Mouse (Mus musculus) heart, embryonic 14.5 days (tissue): ENCODE results near the gene Trappc10. TPM values are rescaled to one million over a fixed set of nuclear protein-coding genes. Genes with fewer than 3 reads are reported as not detected.
A peak's percentile ranks its signal among the peaks of the same experiment; 100 is the strongest.

Experiments
- ATAC-seq: fragments of 200-750 bp; cut with Nextera tagmentation; 2 replicates; pipeline ENCODE4 v1.8.0; 2017; ENCODE audit warnings: low read depth, moderate TSS enrichment; ENCODE audit not compliant: insufficient number of reproducible peaks, insufficient read depth, low FRiP score
- H3K27ac ChIP-seq, 2 experiments: fragments of 200-500 bp in 1 of 2; fragments of 300-500 bp in 1 of 2; sonication (generic) in 1 of 2; replicated peaks in 1 of 2; 2 replicates each; pipeline ENCODE4 v1.5.1; 2012 to 2014; ENCODE audit warnings: low read depth in 2 of 2, low read length in 2 of 2, control low read depth in 1 of 2, mild to moderate bottlenecking in 1 of 2, mixed read lengths in 1 of 2; ENCODE audit not compliant: control insufficient read depth in 1 of 2, insufficient read depth in 1 of 2
- H3K27me3 ChIP-seq: fragments of 300-500 bp; sonication (generic); 2 replicates; pipeline ENCODE4 v1.6.1; 2014; ENCODE audit warnings: mild to moderate bottlenecking, low read length, control low read depth; ENCODE audit not compliant: control insufficient read depth, insufficient read depth
- H3K36me3 ChIP-seq: fragments of 300-500 bp; sonication (generic); 2 replicates; pipeline ENCODE4 v1.6.1; 2014; ENCODE audit warnings: mild to moderate bottlenecking, control low read depth, low read length, mixed read lengths; ENCODE audit not compliant: control insufficient read depth, insufficient read depth
- H3K4me1 ChIP-seq, 2 experiments: fragments of 200-500 bp in 1 of 2; fragments of 300-500 bp in 1 of 2; sonication (generic) in 1 of 2; 2 replicates each; pipeline ENCODE4 v1.6.1; 2012 to 2014; ENCODE audit warnings: low read length in 2 of 2, control low read depth in 1 of 2, mixed read lengths in 1 of 2; ENCODE audit not compliant: control insufficient read depth in 2 of 2, insufficient read depth in 2 of 2
- H3K4me2 ChIP-seq: fragments of 300-500 bp; sonication (generic); 2 replicates; pipeline ENCODE4 v1.6.1; 2014; ENCODE audit warnings: mild to moderate bottlenecking, low read length
- H3K4me3 ChIP-seq, 2 experiments: fragments of 200-500 bp in 1 of 2; fragments of 300-500 bp in 1 of 2; sonication (generic) in 1 of 2; 2 replicates each; pipeline ENCODE4 v1.5.1; 2012 to 2014; ENCODE audit warnings: low read length in 2 of 2, mild to moderate bottlenecking in 2 of 2, control low read depth in 1 of 2, low read depth in 1 of 2, moderate library complexity in 1 of 2; ENCODE audit not compliant: control insufficient read depth in 1 of 2, insufficient read depth in 1 of 2
- H3K9ac ChIP-seq: fragments of 300-500 bp; sonication (generic); 2 replicates; pipeline ENCODE4 v1.6.1; 2014; ENCODE audit warnings: mild to moderate bottlenecking, low read length
- H3K9me3 ChIP-seq: fragments of 300-500 bp; sonication (generic); 2 replicates; pipeline ENCODE4 v1.6.1; 2016; ENCODE audit warnings: low read length, control low read depth; ENCODE audit not compliant: control insufficient read depth
- WGBS: fragments of 180-500 bp; shearing (Covaris S2); extraction: QIAGEN DNeasy Blood & Tissue Kit; methylation state at CpG from one replicate; pipeline ENCODE4 v1.1.7; 2014; 5-methylcytosine and 5-hydroxymethylcytosine counted together
- polyA plus RNA-seq: library from polyadenylated mRNA; unstranded; fragments of >200 nt; fragmentation: Nextera tagmentation; extraction: Ambion mirVana; gene quantifications from 2 replicates; pipeline ENCODE4 v1.2.1, GENCODE M21; 2014

Gene Trappc10
- polyA plus RNA-seq, result 15.4 and 19.0 TPM in 2 replicates

DNA sequence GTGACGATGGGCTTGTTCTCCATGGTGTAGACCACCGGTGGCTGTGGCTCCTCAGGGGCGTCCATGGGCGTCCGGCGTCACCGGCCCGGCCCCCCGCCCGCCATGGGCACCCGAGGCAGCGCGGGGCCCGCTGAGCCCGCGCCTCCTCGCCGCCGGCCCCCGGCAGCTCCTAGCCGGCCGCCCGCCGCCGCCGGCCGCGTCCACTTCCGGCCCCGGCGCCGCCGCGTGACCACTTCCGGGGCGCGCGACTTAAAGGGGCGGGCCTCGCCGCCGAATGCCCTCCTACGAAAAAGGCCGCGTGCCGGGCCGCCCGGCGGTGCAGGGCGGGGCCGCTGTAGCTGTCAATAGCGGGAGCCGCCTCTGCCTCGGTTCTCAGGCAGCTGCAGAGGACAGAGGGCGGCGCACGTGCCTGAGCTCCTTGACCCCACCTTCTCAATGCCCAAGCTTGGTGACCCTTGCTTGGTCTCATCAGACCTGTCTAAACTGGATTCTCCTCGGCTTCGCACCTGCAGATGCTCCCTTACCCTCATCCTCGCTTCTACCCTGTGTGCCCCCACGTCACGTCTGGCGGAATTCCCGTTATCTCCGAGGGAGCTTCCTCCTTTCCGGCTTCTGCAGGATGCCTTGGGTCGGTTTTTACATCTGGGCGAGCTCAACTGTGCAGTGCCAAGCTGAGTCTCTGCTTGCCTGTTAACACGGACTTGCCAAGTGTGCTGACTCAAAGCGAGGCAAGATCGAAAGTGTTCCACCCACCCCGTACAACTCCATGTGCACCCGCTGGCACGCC is at the start of gene Trappc10:
Gene Trappc10, minus strand, starts transcription at position 204 of the 787 bp plus-strand sequence.
- Histone ChIP-seq H3K4me3 (peak within 1 kb of the TSS; percentile 70 to 78), H3K4me2 (peak within 1 kb of the TSS; percentile 97), H3K27me3 (no peaks in the 10 kb centered on the region), H3K9me3 (no peaks in the 10 kb centered on the region), H3K4me1 (peaks cover 8 to 14% of the 10 kb centered on the region in 2 experiments), H3K27ac (peak within 1 kb of the TSS; percentile 0 to 64; a peak in 2 of 4 replicates), H3K9ac (peak within 1 kb of the TSS; percentile 80), H3K36me3 (no peaks in the 10 kb centered on the region)
- peak; percentile 90 for ATAC-seq
- WGBS, result under 1% methylated on average over 49 of the region's 74 CpGs

DNA sequence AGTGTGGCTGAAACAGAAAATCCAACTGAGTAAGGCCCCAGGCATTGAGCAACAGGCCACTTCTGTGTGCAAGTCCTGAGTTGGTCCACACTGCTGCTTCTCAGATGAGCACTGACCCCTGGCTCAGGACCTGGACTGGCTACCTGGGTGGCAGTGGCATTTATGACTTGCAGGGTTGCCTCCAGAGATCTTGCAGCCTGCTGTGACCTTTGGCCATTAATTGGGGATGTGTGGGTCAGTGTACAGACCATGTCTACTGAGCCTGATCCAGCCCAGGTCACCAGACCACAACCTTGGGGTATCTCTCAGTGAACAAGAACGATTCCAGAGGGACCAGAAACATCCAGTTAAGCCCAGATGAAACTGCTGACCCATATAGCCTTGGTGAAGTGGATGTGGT is 49.1 kb upstream of the Trappc10 start:
- Histone ChIP-seq H3K27ac (no peak overlapping the region), H3K4me3 (no peak overlapping the region), H3K9ac (no peak overlapping the region), H3K4me2 (no peak overlapping the region), H3K9me3 (no peaks in the 10 kb centered on the region), H3K36me3 (no peaks in the 10 kb centered on the region), H3K4me1 (peaks cover 22 to 25% of the 10 kb centered on the region in 2 experiments), H3K27me3 (no peaks in the 10 kb centered on the region)
- ATAC-seq, result no peak
- 89% methylated on average over 1 of the region's 1 CpGs for WGBS

DNA sequence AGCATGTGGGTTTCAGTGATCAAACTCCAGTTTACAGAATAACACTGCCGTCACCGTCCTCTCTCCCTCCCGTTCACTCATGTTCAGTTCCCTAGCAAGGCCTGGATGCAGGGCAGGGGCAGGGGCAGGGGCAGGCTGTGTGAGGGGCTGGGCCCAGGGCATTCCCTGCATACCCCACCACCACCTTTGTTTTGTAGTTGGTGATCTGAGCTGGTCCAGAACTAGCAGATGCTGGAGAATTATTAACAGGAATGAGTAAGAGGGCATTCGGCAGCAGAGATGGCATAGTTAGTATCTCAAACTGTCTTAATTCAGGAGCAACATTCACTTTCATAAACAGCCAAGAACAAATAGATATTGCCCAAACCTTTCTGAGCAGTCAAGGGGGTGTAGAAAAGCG is 47.9 kb upstream of the Trappc10 start:
- Histone ChIP-seq H3K4me2 (no peak overlapping the region), H3K36me3 (peaks cover 5% of the 10 kb centered on the region), H3K27me3 (no peaks in the 10 kb centered on the region), H3K4me3 (no peak overlapping the region), H3K9me3 (no peaks in the 10 kb centered on the region), H3K27ac (no peak overlapping the region), H3K4me1 (peaks cover 10 to 13% of the 10 kb centered on the region in 2 experiments), H3K9ac (no peak overlapping the region)
- 95% methylated on average over 5 of the region's 5 CpGs for WGBS
- ATAC-seq, result no peak

DNA sequence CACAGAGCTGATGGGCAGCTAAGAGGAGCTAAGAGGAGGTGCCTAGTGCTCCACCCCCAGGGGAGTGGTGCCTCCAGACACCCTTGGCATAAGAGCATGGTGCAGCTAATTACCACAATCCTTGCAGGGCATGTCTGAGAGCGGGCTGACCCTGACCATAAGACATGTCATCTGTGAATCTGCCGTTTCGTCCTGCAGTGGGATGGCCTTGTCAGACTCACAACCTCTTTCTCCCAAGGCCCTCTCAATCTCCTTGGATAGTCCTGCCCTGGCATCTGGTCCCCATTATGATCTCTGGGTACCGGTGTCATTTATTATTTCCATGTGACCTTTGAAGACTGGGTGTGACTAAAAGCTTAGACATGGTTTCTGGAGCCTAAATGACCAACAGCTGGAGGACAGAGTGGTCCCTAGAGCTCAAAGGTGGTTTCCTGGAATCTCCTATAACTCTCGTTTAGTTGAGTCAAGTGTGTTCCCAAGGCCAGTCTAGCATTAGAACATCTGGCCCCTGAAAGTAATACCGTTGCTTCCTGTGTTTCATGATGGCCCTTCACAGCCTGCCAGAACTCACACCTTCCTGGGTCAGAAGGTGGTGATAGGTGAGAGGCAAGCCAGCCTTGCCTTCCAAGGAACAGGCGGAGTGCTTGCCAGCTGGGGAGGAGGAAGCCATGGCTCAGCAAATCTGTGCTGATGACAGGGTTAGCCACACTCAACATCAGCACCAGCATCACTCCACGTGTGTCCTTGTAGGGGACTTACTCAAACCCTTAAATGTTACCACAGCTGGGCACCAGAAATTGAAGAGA is 46.5 kb upstream of the Trappc10 start:
- no peak overlapping the region for H3K4me3 ChIP-seq
- H3K9me3 ChIP-seq, result no peaks in the 10 kb centered on the region
- WGBS, result 72% methylated on average over 8 of the region's 8 CpGs
- peaks cover 0 to 3% of the 10 kb centered on the region in 2 experiments; a peak in 1 of 4 replicates for H3K4me1 ChIP-seq
- no peaks in the 10 kb centered on the region for H3K27me3 ChIP-seq
- no peak for ATAC-seq
- H3K9ac ChIP-seq, result no peak overlapping the region
- no peak overlapping the region for H3K27ac ChIP-seq
- peaks cover 20% of the 10 kb centered on the region for H3K36me3 ChIP-seq
- H3K4me2 ChIP-seq, result no peak overlapping the region

DNA sequence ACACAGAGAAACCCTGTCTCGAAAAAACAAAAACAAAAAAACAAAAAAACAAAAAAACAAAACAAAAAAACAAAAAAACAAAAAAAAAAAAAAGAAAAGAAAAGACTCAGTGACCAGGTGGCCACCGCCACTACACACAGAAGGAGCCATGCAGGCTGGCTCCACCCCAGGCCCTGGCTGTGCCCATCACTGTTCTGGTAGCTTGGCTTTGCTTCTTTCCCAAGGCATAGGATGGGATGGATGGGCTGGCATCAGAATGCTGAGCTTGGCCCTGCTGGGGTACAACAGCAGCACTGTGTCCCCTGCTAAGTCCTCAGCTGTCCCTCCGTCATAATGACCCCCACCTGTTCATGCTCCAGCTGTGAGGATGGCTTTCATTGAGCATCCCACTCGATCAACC is 44.5 kb upstream of the Trappc10 start:
- Histone ChIP-seq H3K36me3 (peaks cover 38% of the 10 kb centered on the region), H3K4me1 (no peaks in the 10 kb centered on the region; a peak in 1 of 4 replicates), H3K27ac (no peak overlapping the region), H3K4me3 (no peak overlapping the region), H3K4me2 (no peak overlapping the region), H3K27me3 (no peaks in the 10 kb centered on the region), H3K9ac (no peak overlapping the region), H3K9me3 (no peaks in the 10 kb centered on the region)
- ATAC-seq, result no peak
- WGBS, result 92% methylated on average over 4 of the region's 4 CpGs

DNA sequence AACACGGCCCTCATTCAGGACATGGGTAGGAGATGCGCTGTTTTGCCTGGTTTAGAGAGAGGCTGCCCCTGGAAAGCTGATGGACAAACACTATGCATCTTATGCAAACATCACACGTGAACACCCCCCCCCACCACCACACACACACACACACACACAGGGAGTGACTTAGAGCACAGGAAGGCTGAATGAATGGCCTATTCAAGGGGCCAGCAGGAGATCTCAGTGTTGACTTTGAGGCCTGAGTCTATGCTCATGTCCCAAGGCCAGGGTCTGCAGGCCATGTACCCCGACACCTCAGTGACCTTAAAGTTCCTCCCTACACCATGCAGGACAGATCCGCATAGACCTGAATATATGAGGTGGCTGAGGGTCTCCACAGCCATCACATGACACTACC is 43.7 kb upstream of the Trappc10 start:
- Histone ChIP-seq H3K36me3 (peaks cover 44% of the 10 kb centered on the region), H3K4me3 (no peak overlapping the region), H3K27ac (no peak overlapping the region), H3K9ac (no peak overlapping the region), H3K9me3 (no peaks in the 10 kb centered on the region), H3K27me3 (no peaks in the 10 kb centered on the region), H3K4me2 (no peak overlapping the region), H3K4me1 (no peaks in the 10 kb centered on the region; a peak in 1 of 4 replicates)
- 90% methylated on average over 5 of the region's 5 CpGs for WGBS
- ATAC-seq, result no peak

DNA sequence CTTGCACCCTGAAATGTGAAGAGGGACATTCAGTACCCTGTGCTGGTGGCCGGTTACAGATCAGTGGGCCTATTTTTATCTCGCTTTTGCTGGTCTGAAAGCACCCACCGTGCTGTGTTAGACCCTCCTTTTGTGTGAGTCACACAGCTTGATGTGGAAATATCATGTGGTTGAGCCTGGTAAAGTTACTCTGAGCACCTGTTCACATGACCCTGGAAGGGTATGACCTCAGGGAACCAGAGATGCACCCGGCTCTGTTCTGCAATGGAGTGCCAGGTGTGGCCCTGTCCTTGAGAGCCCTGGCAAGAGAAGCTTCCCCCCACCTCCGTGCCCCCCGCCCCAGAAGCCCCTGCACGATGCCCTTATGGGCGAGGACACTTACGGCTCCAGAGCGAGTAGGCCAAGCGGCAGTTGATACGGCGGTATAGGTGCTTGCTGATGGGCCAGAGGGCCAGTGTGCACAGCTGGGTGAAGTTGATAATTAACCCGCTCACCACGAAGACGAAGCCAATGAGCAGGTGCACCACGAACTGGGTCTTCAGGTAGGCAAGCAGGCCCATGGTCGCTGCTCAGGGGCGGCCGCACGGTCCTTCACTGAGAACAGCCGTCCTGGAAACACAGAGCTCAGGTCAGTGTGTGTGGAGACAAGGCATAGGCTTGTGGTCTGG is 43.2 kb upstream of the Trappc10 start:
- WGBS, result 90% methylated on average over 22 of the region's 22 CpGs
- ATAC-seq, result no peak
- Histone ChIP-seq H3K4me2 (no peak overlapping the region), H3K9me3 (no peaks in the 10 kb centered on the region), H3K36me3 (peaks cover 49% of the 10 kb centered on the region), H3K4me1 (no peaks in the 10 kb centered on the region; a peak in 1 of 4 replicates), H3K4me3 (no peak overlapping the region), H3K27ac (no peak overlapping the region), H3K27me3 (no peaks in the 10 kb centered on the region), H3K9ac (no peak overlapping the region)
